Mouse (Mus musculus) stomach, postnatal 0 days (tissue): Measurements from ENCODE around the gene Itih2.

Experiments
- CTCF ChIP-seq: IDR thresholded peaks from 2 replicates; pipeline ENCODE4 v1.5.1; 2016; ENCODE audit warnings: antibody characterized with exemption, low read depth, mild to moderate bottlenecking, moderate library complexity
- EP300 ChIP-seq: optimal IDR thresholded peaks from 2 replicates; pipeline ENCODE3; 2016; ENCODE audit warnings: antibody characterized with exemption

DNA sequence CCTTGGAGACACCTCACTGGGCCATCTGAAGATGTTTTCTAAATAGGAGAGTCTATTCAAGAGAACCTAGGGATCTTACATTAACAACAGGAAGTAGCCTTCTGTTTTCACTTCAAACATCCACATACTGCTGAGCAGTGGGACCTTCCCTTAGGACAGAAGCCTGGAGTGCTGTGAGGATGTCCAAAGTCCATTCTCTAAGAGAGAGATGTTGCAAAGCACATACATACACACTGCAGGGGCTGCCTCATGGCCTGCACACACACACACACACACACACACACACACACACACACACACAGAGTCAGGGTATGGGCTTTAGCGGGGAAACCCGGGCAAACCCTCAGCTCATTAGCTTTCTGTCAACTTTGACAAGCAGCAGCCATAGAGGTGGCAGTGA, 30.7 kb downstream of the Itih2 start:
- TF ChIP-seq CTCF: no peak
- no peak for TF ChIP-seq EP300
